Mouse (Mus musculus): ENCODE results near the gene Dcst1. TPM values are rescaled to one million over a fixed set of nuclear protein-coding genes. Genes with fewer than 3 reads are reported as not detected.

Gene Dcst1
- polyA plus RNA-seq, 1 experiment from 2014 or later, result 0.70 TPM

DNA sequence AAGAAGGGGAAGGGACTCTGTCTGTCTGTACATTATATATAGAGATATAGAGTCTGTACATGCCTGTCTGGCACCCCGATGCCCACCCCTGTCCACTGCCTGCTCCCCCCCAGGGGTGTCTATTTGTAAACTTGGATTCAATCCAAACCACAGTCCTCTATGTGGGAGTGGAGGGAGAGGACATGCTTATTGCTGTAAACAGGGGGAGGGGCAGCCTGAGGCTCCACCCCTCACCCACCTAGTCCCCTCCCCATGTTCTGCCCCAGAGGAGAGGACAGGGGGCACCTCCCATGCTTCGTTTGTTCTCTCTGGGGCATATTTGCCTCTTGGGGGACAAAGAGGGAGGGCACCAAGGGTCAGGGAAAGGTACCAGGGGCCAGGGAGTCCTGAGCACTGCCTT is 50.3 kb downstream of the Dcst1 start:
- Histone ChIP-seq H3K4me2 (ENCODE audit: low read depth, low read length) (peak overlapping the region; percentile 70; the same call in 1 of the 2 replicates), H3K27me3 (ENCODE audit: control insufficient read depth, insufficient read depth, low read length) (peaks cover 15% of the 10 kb centered on the region), H3K4me1 (ENCODE audit: control insufficient read depth, insufficient read depth, low read length) (peaks cover 35% of the 10 kb centered on the region), H3K9me3 (replicated peaks; ENCODE audit: control insufficient read depth, low read length) (no peaks in the 10 kb centered on the region), H3K36me3 (ENCODE audit: control insufficient read depth, insufficient read depth, low read length) (no peaks in the 10 kb centered on the region), H3K9ac (ENCODE audit: low read length) (peak overlapping the region; percentile 70; the same call in 1 of the 2 replicates), H3K27ac (ENCODE audit: low read length) (no peak overlapping the region), H3K4me3 (replicated peaks; ENCODE audit: low read length) (peak overlapping the region; percentile 42)
- WGBS, result 43% methylated on average over 2 of the region's 2 CpGs
- ATAC-seq (ENCODE audit: insufficient read depth, low FRiP score), result peak; percentile 14; the same call in 1 of the 2 replicates

- H3K4me1 ChIP-seq (ENCODE audit: control insufficient read depth, insufficient read depth, low read length), result peaks cover 30% of the 10 kb centered on the region
- ATAC-seq (ENCODE audit: insufficient read depth, low FRiP score), result peak; percentile 6; the same call in 1 of the 2 replicates
- WGBS, result 52% methylated on average over 5 of the region's 5 CpGs
- no peaks in the 10 kb centered on the region for H3K9me3 ChIP-seq (replicated peaks; ENCODE audit: control insufficient read depth, low read length)
- H3K4me3 ChIP-seq (replicated peaks; ENCODE audit: low read length), result no peak overlapping the region
- no peak overlapping the region for H3K9ac ChIP-seq (ENCODE audit: low read length)
- H3K36me3 ChIP-seq (ENCODE audit: control insufficient read depth, insufficient read depth, low read length), result no peaks in the 10 kb centered on the region
- H3K4me2 ChIP-seq (ENCODE audit: low read depth, low read length), result no peak overlapping the region
- H3K27ac ChIP-seq (ENCODE audit: low read length), result peak overlapping the region; percentile 66
- H3K27me3 ChIP-seq (ENCODE audit: control insufficient read depth, insufficient read depth, low read length), result peaks cover 11% of the 10 kb centered on the region
These were observed 50.7 kb downstream of the Dcst1 start for GRCm38 (mm10) chr3:89314340-89314739.

- H3K9ac ChIP-seq (ENCODE audit: low read length), result no peak overlapping the region
- H3K27me3 ChIP-seq (ENCODE audit: control insufficient read depth, insufficient read depth, low read length), result no peaks in the 10 kb centered on the region
- no peak overlapping the region for H3K4me2 ChIP-seq (ENCODE audit: low read depth, low read length)
- H3K36me3 ChIP-seq (ENCODE audit: control insufficient read depth, insufficient read depth, low read length), result no peaks in the 10 kb centered on the region
- H3K4me3 ChIP-seq (replicated peaks; ENCODE audit: low read length), result no peak overlapping the region
- H3K9me3 ChIP-seq (replicated peaks; ENCODE audit: control insufficient read depth, low read length), result no peaks in the 10 kb centered on the region
- peak; percentile 81; the same call in 1 of the 2 replicates for ATAC-seq (ENCODE audit: insufficient read depth, low FRiP score)
- no peaks in the 10 kb centered on the region for H3K4me1 ChIP-seq (ENCODE audit: control insufficient read depth, insufficient read depth, low read length)
- 8% methylated on average over 9 of the region's 9 CpGs for WGBS
- no peak overlapping the region for H3K27ac ChIP-seq (ENCODE audit: low read length)
These were observed 57.0 kb downstream of the Dcst1 start for GRCm38 (mm10) chr3:89308089-89308488.

GRCm38 (mm10) chr3:89305551-89306325 is 59.3 kb downstream of the Dcst1 start:
- H3K4me2 ChIP-seq (ENCODE audit: low read depth, low read length), result no peak overlapping the region
- no peaks in the 10 kb centered on the region for H3K36me3 ChIP-seq (ENCODE audit: control insufficient read depth, insufficient read depth, low read length)
- no peak overlapping the region for H3K27ac ChIP-seq (ENCODE audit: low read length)
- H3K9me3 ChIP-seq (replicated peaks; ENCODE audit: control insufficient read depth, low read length), result no peaks in the 10 kb centered on the region
- no peak for ATAC-seq (ENCODE audit: insufficient read depth, low FRiP score)
- H3K27me3 ChIP-seq (ENCODE audit: control insufficient read depth, insufficient read depth, low read length), result no peaks in the 10 kb centered on the region
- H3K9ac ChIP-seq (ENCODE audit: low read length), result no peak overlapping the region
- no peaks in the 10 kb centered on the region for H3K4me1 ChIP-seq (ENCODE audit: control insufficient read depth, insufficient read depth, low read length)
- no peak overlapping the region for H3K4me3 ChIP-seq (replicated peaks; ENCODE audit: low read length)
- WGBS, result 63% methylated on average over 8 of the region's 8 CpGs

- Histone ChIP-seq H3K27ac (ENCODE audit: low read length) (no peak overlapping the region), H3K36me3 (ENCODE audit: control insufficient read depth, insufficient read depth, low read length) (no peaks in the 10 kb centered on the region), H3K9ac (ENCODE audit: low read length) (no peak overlapping the region), H3K27me3 (ENCODE audit: control insufficient read depth, insufficient read depth, low read length) (no peaks in the 10 kb centered on the region; the same call in 1 of the 2 replicates), H3K4me1 (ENCODE audit: control insufficient read depth, insufficient read depth, low read length) (peaks cover 2% of the 10 kb centered on the region; the same call in 1 of the 2 replicates), H3K4me3 (replicated peaks; ENCODE audit: low read length) (no peak overlapping the region), H3K9me3 (replicated peaks; ENCODE audit: control insufficient read depth, low read length) (no peaks in the 10 kb centered on the region), H3K4me2 (ENCODE audit: low read depth, low read length) (no peak overlapping the region)
- ATAC-seq (ENCODE audit: insufficient read depth, low FRiP score), result no peak
- 71% methylated on average over 4 of the region's 4 CpGs for WGBS
These were observed 59.9 kb downstream of the Dcst1 start for GRCm38 (mm10) chr3:89305105-89305504.

GRCm38 (mm10) chr3:89304440-89304839 is 60.6 kb downstream of the Dcst1 start:
- H3K27ac ChIP-seq (ENCODE audit: low read length), result no peak overlapping the region

DNA sequence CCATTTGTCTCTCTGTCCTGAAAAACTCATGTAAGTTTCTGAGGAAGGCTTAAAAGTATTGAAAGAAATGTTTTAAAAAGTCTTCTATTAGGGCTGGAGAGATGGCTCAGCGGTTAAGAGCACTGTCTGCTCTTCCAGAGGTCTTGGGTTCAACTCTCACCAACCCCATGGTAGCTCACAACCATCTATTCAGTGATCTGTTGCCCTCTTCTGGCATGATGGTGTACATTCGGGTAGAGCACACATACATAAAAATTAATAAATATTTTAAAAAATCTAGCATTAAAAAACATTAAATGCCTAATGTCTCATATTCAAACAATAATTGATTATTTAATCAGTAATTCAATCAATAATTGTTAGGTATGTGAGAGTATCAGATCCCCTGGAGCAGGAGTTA is 64.5 kb downstream of the Dcst1 start:
- Histone ChIP-seq H3K9ac (ENCODE audit: low read length) (no peak overlapping the region), H3K36me3 (ENCODE audit: control insufficient read depth, insufficient read depth, low read length) (no peaks in the 10 kb centered on the region), H3K4me3 (replicated peaks; ENCODE audit: low read length) (no peak overlapping the region), H3K4me1 (ENCODE audit: control insufficient read depth, insufficient read depth, low read length) (peaks cover 5% of the 10 kb centered on the region; the same call in 1 of the 2 replicates), H3K27me3 (ENCODE audit: control insufficient read depth, insufficient read depth, low read length) (no peaks in the 10 kb centered on the region; the same call in 1 of the 2 replicates), H3K27ac (ENCODE audit: low read length) (no peak overlapping the region), H3K4me2 (ENCODE audit: low read depth, low read length) (no peak overlapping the region), H3K9me3 (replicated peaks; ENCODE audit: control insufficient read depth, low read length) (no peaks in the 10 kb centered on the region)
- no peak for ATAC-seq (ENCODE audit: insufficient read depth, low FRiP score)
- WGBS, result 58% methylated on average over 2 of the region's 2 CpGs

More at GRCm38 (mm10) chr3:89304440-89304839, 60.6 kb downstream of the Dcst1 start:
- ATAC-seq (ENCODE audit: insufficient read depth, low FRiP score), result no peak
- H3K4me1 ChIP-seq (ENCODE audit: control insufficient read depth, insufficient read depth, low read length), result peaks cover 5% of the 10 kb centered on the region; the same call in 1 of the 2 replicates
- no peak overlapping the region for H3K4me3 ChIP-seq (replicated peaks; ENCODE audit: low read length)
- H3K4me2 ChIP-seq (ENCODE audit: low read depth, low read length), result no peak overlapping the region
- WGBS, result 51% methylated on average over 6 of the region's 6 CpGs
- no peaks in the 10 kb centered on the region for H3K9me3 ChIP-seq (replicated peaks; ENCODE audit: control insufficient read depth, low read length)
- no peaks in the 10 kb centered on the region for H3K36me3 ChIP-seq (ENCODE audit: control insufficient read depth, insufficient read depth, low read length)
- H3K9ac ChIP-seq (ENCODE audit: low read length), result no peak overlapping the region
- no peaks in the 10 kb centered on the region; the same call in 1 of the 2 replicates for H3K27me3 ChIP-seq (ENCODE audit: control insufficient read depth, insufficient read depth, low read length)

Other genes with a start within 250 kb of the Dcst1 start
- 14.3 and 22.0 TPM in 2 replicates for gene Pklr, start 229.1 kb downstream of the Dcst1 start, polyA plus RNA-seq (2015; fragmentation: Nextera tagmentation; extraction: Ambion mirVana)
- 1.7 and 1.8 TPM in 2 replicates for gene Hcn3, start 205.1 kb downstream of the Dcst1 start, polyA plus RNA-seq (2015; fragmentation: Nextera tagmentation; extraction: Ambion mirVana)
- gene Clk2, start 200.5 kb downstream of the Dcst1 start, polyA plus RNA-seq (2015; fragmentation: Nextera tagmentation; extraction: Ambion mirVana), result 18.9 and 19.1 TPM in 2 replicates
- 104 and 113 TPM in 2 replicates for gene Scamp3, start 187.8 kb downstream of the Dcst1 start, polyA plus RNA-seq (2015; fragmentation: Nextera tagmentation; extraction: Ambion mirVana)
- gene Fam189b, start 182.1 kb downstream of the Dcst1 start, polyA plus RNA-seq (2015; fragmentation: Nextera tagmentation; extraction: Ambion mirVana), result 22.0 and 23.9 TPM in 2 replicates
- gene Gba, start 162.3 kb downstream of the Dcst1 start, polyA plus RNA-seq (2015; fragmentation: Nextera tagmentation; extraction: Ambion mirVana), result 55.4 and 63.9 TPM in 2 replicates
- 38.8 and 45.2 TPM in 2 replicates for gene Thbs3, start 150.1 kb downstream of the Dcst1 start, polyA plus RNA-seq (2015; fragmentation: Nextera tagmentation; extraction: Ambion mirVana)
- gene Mtx1, start 138.2 kb downstream of the Dcst1 start, polyA plus RNA-seq (2015; fragmentation: Nextera tagmentation; extraction: Ambion mirVana), result 172 and 177 TPM in 2 replicates
- gene Muc1, start 136.2 kb downstream of the Dcst1 start, polyA plus RNA-seq (2015; fragmentation: Nextera tagmentation; extraction: Ambion mirVana), result 112 and 164 TPM in 2 replicates
- 318 and 325 TPM in 2 replicates for gene Krtcap2, start 119.3 kb downstream of the Dcst1 start, polyA plus RNA-seq (2015; fragmentation: Nextera tagmentation; extraction: Ambion mirVana)
- gene Trim46, start 118.9 kb downstream of the Dcst1 start, polyA plus RNA-seq (2015; fragmentation: Nextera tagmentation; extraction: Ambion mirVana), result 4.4 and 4.8 TPM in 2 replicates
- 119 and 131 TPM in 2 replicates for gene Dpm3, start 105.9 kb downstream of the Dcst1 start, polyA plus RNA-seq (2015; fragmentation: Nextera tagmentation; extraction: Ambion mirVana)
- gene Slc50a1, start 94.7 kb downstream of the Dcst1 start, polyA plus RNA-seq (2015; fragmentation: Nextera tagmentation; extraction: Ambion mirVana), result 81.7 and 83.1 TPM in 2 replicates
- gene Efna1, start 84.1 kb downstream of the Dcst1 start, polyA plus RNA-seq (2015; fragmentation: Nextera tagmentation; extraction: Ambion mirVana), result 41.5 and 44.7 TPM in 2 replicates
- 13.0 and 16.0 TPM in 2 replicates for gene Efna3, start 42.3 kb downstream of the Dcst1 start, polyA plus RNA-seq (2015; fragmentation: Nextera tagmentation; extraction: Ambion mirVana)
- gene Efna4, start 27.2 kb downstream of the Dcst1 start, polyA plus RNA-seq (2015; fragmentation: Nextera tagmentation; extraction: Ambion mirVana), result 15.0 and 15.5 TPM in 2 replicates
- 61.1 and 69.5 TPM in 2 replicates for gene Adam15, start 15.3 kb downstream of the Dcst1 start, polyA plus RNA-seq (2015; fragmentation: Nextera tagmentation; extraction: Ambion mirVana)
- 0.45 and 0.49 TPM in 2 replicates for gene Dcst2, start 3.3 kb downstream of the Dcst1 start, polyA plus RNA-seq (2015; fragmentation: Nextera tagmentation; extraction: Ambion mirVana)
- gene Zbtb7b, start 29.5 kb upstream of the Dcst1 start, polyA plus RNA-seq (2015; fragmentation: Nextera tagmentation; extraction: Ambion mirVana), result 8.0 and 9.2 TPM in 2 replicates
- not detected in 2 replicates for gene Lenep, start 37.5 kb upstream of the Dcst1 start, polyA plus RNA-seq (2015; fragmentation: Nextera tagmentation; extraction: Ambion mirVana)
- 27.5 and 28.6 TPM in 2 replicates for gene Flad1, start 46.6 kb upstream of the Dcst1 start, polyA plus RNA-seq (2015; fragmentation: Nextera tagmentation; extraction: Ambion mirVana)
- 322 and 323 TPM in 2 replicates for gene Cks1b, start 53.1 kb upstream of the Dcst1 start, polyA plus RNA-seq (2015; fragmentation: Nextera tagmentation; extraction: Ambion mirVana)
- gene Shc1, start 53.2 kb upstream of the Dcst1 start, polyA plus RNA-seq (2015; fragmentation: Nextera tagmentation; extraction: Ambion mirVana), result 96.5 and 103 TPM in 2 replicates
- gene Pygo2, start 65.0 kb upstream of the Dcst1 start, polyA plus RNA-seq (2015; fragmentation: Nextera tagmentation; extraction: Ambion mirVana), result 21.1 and 23.4 TPM in 2 replicates
- 41.8 and 51.2 TPM in 2 replicates for gene Pbxip1, start 71.5 kb upstream of the Dcst1 start, polyA plus RNA-seq (2015; fragmentation: Nextera tagmentation; extraction: Ambion mirVana)
- gene Pmvk, start 89.3 kb upstream of the Dcst1 start, polyA plus RNA-seq (2015; fragmentation: Nextera tagmentation; extraction: Ambion mirVana), result 56.0 and 64.9 TPM in 2 replicates
- gene Kcnn3, start 154.9 kb upstream of the Dcst1 start, polyA plus RNA-seq (2015; fragmentation: Nextera tagmentation; extraction: Ambion mirVana), result 4.9 and 5.9 TPM in 2 replicates

All from stomach, embryonic 16.5 days (tissue).